Mouse (Mus musculus): ENCODE measurements around the gene Sult2a1. TPM values are rescaled to one million over a fixed set of nuclear protein-coding genes. Genes with fewer than 3 reads are reported as not detected.
"Not testable (repeated sequence)": the region's sequence is repeated elsewhere in the genome, so short reads cannot be mapped to it uniquely, and the experiment has no call there.

Sult2a1 gene
- not detected in 2 replicates for total RNA-seq (2017)

DNA sequence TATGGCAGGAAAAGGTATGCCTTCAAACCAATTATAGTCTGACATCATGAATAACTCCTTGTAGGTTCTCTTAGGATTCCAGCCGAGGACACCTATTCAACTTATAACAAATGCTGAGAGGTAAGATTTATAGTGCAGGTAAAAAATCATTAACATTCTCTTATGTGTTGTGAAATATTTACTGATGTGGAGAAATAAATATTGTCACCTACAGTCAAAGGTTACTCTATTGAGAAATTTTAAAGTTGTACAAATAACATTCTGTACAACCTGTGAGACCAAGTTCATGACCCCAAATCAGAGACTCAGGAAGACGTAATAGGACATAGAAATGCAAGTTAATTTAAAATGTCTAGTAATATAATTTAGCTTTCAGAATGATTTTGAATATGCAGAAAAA is at the start of gene Sult2a1:
Sult2a1 (minus strand) TSS at position 101 of the 400 bp plus-strand sequence.
- not testable (repeated sequence) for ATAC-seq (ENCODE audit: extremely low read depth, insufficient number of reproducible peaks, low FRiP score, poor library complexity, severe bottlenecking)

DNA sequence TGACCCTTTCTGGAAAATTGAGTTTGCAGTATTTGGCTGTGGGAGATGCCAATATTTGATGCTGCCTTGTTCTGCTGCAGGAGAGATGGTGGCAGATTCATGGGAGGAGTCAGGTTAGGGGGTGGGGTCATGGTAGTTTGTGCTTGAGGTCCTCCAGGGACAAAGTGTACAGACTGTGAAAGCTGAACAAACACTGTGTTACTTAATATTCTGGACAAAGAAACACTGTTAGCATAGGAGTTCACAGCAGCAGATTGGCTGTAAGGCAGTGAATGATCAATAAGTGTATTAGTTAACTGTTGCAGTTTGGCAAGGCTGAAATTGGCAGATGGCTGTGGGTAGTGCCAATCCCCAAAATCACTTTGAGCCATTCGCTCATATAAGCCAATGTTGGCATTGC is 23.3 kb downstream of the Sult2a1 start:
- ATAC-seq (ENCODE audit: extremely low read depth, insufficient number of reproducible peaks, low FRiP score, poor library complexity, severe bottlenecking): no peak

Other genes with a start within 250 kb of the Sult2a1 start
- not detected in 2 replicates for gene Sult2a5, start 213.4 kb downstream of the Sult2a1 start, total RNA-seq (2017)
- not detected in 2 replicates for gene Sult2a2, start 103.9 kb downstream of the Sult2a1 start, total RNA-seq (2017)
- not detected in 2 replicates for gene Sult2a4, start 152.2 kb upstream of the Sult2a1 start, total RNA-seq (2017)

Measured in neutrophil, adult 5-6 weeks (primary cell).